Mouse (Mus musculus) C2C12 (cell line): Measurements from ENCODE around the gene Mmd.

ENCODE experiments used
- CEBPB ChIP-seq: IDR thresholded peaks from one replicate; pipeline ENCODE4 v1.6.1; 2011; ENCODE audit warnings: low read depth, mild to moderate bottlenecking, control low read depth, moderate library complexity
- CTCF ChIP-seq: IDR thresholded peaks from one replicate; pipeline ENCODE4 v1.5.1; 2011; ENCODE audit not compliant: control insufficient read depth, insufficient read depth, insufficient read length
- MAX ChIP-seq: IDR thresholded peaks from one replicate; pipeline ENCODE4 v1.6.1; 2011; ENCODE audit warnings: mild to moderate bottlenecking, control low read depth
- MYOG ChIP-seq: IDR thresholded peaks from one replicate; pipeline ENCODE4 v1.6.1; 2011; ENCODE audit not compliant: control insufficient read depth, insufficient read length; ENCODE audit errors: extremely low read depth

- TF ChIP-seq MAX (no peak), CTCF (no peak), CEBPB (no peak), MYOG (no peak)
Measured at GRCm38 (mm10) chr11:90324597-90324996, 75.3 kb downstream of the Mmd start.
